Mouse (Mus musculus): ENCODE measurements around the gene Nid2. TPM values are rescaled to one million over a fixed set of nuclear protein-coding genes. Genes with fewer than 3 reads are reported as not detected.

Nid2 gene
- polyA plus RNA-seq, 1 experiment, result 10.4 TPM

GRCm38 (mm10) chr14:19762014-19762413 lies 10.9 kb downstream of the Nid2 start:
- H3K4me3 ChIP-seq (replicated peaks; ENCODE audit: extremely low read depth, low read depth, low read length), result no peak overlapping the region
- H3K4me1 ChIP-seq (ENCODE audit: control insufficient read depth, insufficient read depth, low read length), result no peaks in the 10 kb centered on the region
- TF ChIP-seq POLR2A (IDR thresholded peaks at IDR 0.05; ENCODE audit: borderline replicate concordance, extremely low read depth, low read depth, low read length) (no peak), CTCF (IDR thresholded peaks at IDR 0.05; ENCODE audit: insufficient read depth, low read length) (no peak)
- no peak for DNase-seq
- 69% methylated on average over 4 of the region's 4 CpGs for WGBS

GRCm38 (mm10) chr14:19763527-19763926 lies 12.5 kb downstream of the Nid2 start:
- Histone ChIP-seq H3K4me3 (replicated peaks; ENCODE audit: extremely low read depth, low read depth, low read length) (no peak overlapping the region), H3K4me1 (ENCODE audit: control insufficient read depth, insufficient read depth, low read length) (no peaks in the 10 kb centered on the region)
- DNase-seq, result no peak
- TF ChIP-seq POLR2A (IDR thresholded peaks at IDR 0.05; ENCODE audit: borderline replicate concordance, extremely low read depth, low read depth, low read length) (no peak), CTCF (IDR thresholded peaks at IDR 0.05; ENCODE audit: insufficient read depth, low read length) (no peak)
- WGBS, result 58% methylated on average over 8 of the region's 8 CpGs

- Histone ChIP-seq H3K4me1 (ENCODE audit: control insufficient read depth, insufficient read depth, low read length) (no peaks in the 10 kb centered on the region), H3K4me3 (replicated peaks; ENCODE audit: extremely low read depth, low read depth, low read length) (no peak overlapping the region)
- WGBS, result 89% methylated on average over 8 of the region's 8 CpGs
- TF ChIP-seq POLR2A (IDR thresholded peaks at IDR 0.05; ENCODE audit: borderline replicate concordance, extremely low read depth, low read depth, low read length) (no peak), CTCF (IDR thresholded peaks at IDR 0.05; ENCODE audit: insufficient read depth, low read length) (no peak)
- no peak for DNase-seq
These were observed 13.3 kb downstream of the Nid2 start for GRCm38 (mm10) chr14:19764331-19764730.

GRCm38 (mm10) chr14:19765539-19766379 lies 14.7 kb downstream of the Nid2 start:
- no peak for DNase-seq
- TF ChIP-seq CTCF (IDR thresholded peaks at IDR 0.05; ENCODE audit: insufficient read depth, low read length), result no peak
- no peak for TF ChIP-seq POLR2A (IDR thresholded peaks at IDR 0.05; ENCODE audit: borderline replicate concordance, extremely low read depth, low read depth, low read length)
- WGBS, result 70% methylated on average over 9 of the region's 9 CpGs
- Histone ChIP-seq H3K4me1 (ENCODE audit: control insufficient read depth, insufficient read depth, low read length) (no peaks in the 10 kb centered on the region; the same call in 1 of the 2 replicates), H3K4me3 (replicated peaks; ENCODE audit: extremely low read depth, low read depth, low read length) (no peak overlapping the region)

DNA sequence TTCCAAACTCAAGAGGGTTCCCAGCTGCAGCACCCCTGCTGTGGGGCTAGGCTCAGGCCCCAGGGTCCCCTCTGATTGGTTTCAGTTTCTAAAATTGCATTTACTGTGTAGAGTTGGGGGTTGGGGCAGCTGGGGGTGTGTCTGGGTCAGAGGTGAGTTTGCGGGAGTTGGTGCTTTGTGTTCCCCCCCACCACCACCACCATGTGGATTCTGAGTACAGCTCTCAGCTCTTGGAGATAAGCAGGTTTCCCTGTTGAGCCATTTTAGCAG lies 15.2 kb downstream of the Nid2 start:
- WGBS, result 76% methylated on average over 1 of the region's 1 CpGs
- Histone ChIP-seq H3K4me3 (replicated peaks; ENCODE audit: extremely low read depth, low read depth, low read length) (no peak overlapping the region), H3K4me1 (ENCODE audit: control insufficient read depth, insufficient read depth, low read length) (no peaks in the 10 kb centered on the region; the same call in 1 of the 2 replicates)
- no peak for TF ChIP-seq POLR2A (IDR thresholded peaks at IDR 0.05; ENCODE audit: borderline replicate concordance, extremely low read depth, low read depth, low read length)
- no peak for TF ChIP-seq CTCF (IDR thresholded peaks at IDR 0.05; ENCODE audit: insufficient read depth, low read length)
- no peak for DNase-seq

DNA sequence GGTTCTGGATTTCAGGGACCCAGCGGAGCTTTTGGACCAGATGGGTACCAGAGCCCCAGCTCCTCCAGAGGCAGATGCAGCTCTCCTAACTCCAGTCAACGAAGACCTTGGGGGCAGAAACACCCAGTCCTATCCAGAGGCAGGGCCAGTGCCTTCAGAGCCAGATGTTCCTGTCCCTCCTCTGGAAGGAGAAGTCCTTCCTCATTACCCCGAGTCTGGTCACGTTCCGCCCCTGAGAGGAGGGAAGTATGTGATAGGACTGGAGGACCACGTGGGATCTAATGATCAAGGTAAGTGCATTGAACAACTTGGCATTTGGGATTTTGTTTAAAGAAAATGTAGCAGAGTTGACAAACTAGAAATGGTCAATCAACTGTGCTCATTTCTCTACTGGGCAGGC lies 17.6 kb downstream of the Nid2 start:
- Histone ChIP-seq H3K4me1 (ENCODE audit: control insufficient read depth, insufficient read depth, low read length) (no peaks in the 10 kb centered on the region; the same call in 1 of the 2 replicates), H3K4me3 (replicated peaks; ENCODE audit: extremely low read depth, low read depth, low read length) (no peak overlapping the region)
- TF ChIP-seq CTCF (IDR thresholded peaks at IDR 0.05; ENCODE audit: insufficient read depth, low read length) (no peak), POLR2A (IDR thresholded peaks at IDR 0.05; ENCODE audit: borderline replicate concordance, extremely low read depth, low read depth, low read length) (no peak)
- WGBS, result 87% methylated on average over 6 of the region's 6 CpGs
- DNase-seq, result no peak

DNA sequence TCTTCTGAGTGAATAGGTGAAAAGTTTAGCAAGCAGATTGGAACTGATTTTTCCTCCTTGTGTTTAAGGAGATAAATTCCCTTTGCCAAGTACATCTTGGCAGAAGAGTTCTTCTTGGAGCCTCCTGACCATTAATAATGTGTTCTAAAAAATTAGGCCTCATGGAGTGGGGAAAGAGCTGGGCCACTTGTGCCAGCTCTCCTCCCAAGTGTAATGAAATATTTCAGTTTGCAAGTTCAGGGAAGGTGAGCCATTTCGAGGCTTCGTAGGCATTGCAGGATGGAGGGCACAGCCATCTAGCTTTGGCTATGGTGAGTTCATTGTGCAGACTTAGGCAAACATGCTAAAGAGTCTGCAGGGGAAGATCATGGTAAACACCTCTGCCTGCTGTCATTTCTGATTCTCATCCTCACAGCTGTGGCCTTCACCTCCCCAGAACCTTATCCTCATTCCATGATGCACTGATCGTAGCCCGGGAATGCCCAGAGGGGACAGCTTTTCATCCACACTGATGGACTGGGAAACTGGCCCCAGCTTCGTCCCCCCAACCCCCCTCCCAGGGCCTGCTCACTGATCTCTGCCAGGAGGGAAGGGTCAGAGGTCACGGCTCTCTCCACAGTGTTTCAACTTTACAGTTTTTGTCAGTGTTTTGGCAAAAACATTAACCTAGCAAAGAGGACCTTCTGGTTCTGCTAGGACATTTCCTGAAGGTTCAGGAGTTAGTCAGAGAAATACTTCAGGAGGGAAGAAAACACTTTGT lies 18.6 kb downstream of the Nid2 start:
- no peak for DNase-seq
- Histone ChIP-seq H3K4me3 (replicated peaks; ENCODE audit: extremely low read depth, low read depth, low read length) (no peak overlapping the region), H3K4me1 (ENCODE audit: control insufficient read depth, insufficient read depth, low read length) (no peaks in the 10 kb centered on the region; the same call in 1 of the 2 replicates)
- TF ChIP-seq POLR2A (IDR thresholded peaks at IDR 0.05; ENCODE audit: borderline replicate concordance, extremely low read depth, low read depth, low read length) (no peak), CTCF (IDR thresholded peaks at IDR 0.05; ENCODE audit: insufficient read depth, low read length) (no peak)
- 63% methylated on average over 6 of the region's 6 CpGs for whole genome bisulfite sequencing

- DNase-seq, result no peak
- WGBS, result 46% methylated on average over 7 of the region's 7 CpGs
- Histone ChIP-seq H3K4me1 (ENCODE audit: control insufficient read depth, insufficient read depth, low read length) (no peaks in the 10 kb centered on the region; the same call in 1 of the 2 replicates), H3K4me3 (replicated peaks; ENCODE audit: extremely low read depth, low read depth, low read length) (no peak overlapping the region)
- TF ChIP-seq POLR2A (IDR thresholded peaks at IDR 0.05; ENCODE audit: borderline replicate concordance, extremely low read depth, low read depth, low read length), result no peak
- no peak for TF ChIP-seq CTCF (IDR thresholded peaks at IDR 0.05; ENCODE audit: insufficient read depth, low read length)
These were observed 20.1 kb downstream of the Nid2 start for GRCm38 (mm10) chr14:19771173-19771572.

GRCm38 (mm10) chr14:19774036-19774628 lies 23.1 kb downstream of the Nid2 start:
- H3K4me3 ChIP-seq (replicated peaks; ENCODE audit: extremely low read depth, low read depth, low read length), result no peak overlapping the region
- 64% methylated on average over 13 of the region's 13 CpGs for WGBS
- no peak for DNase-seq
- TF ChIP-seq CTCF (IDR thresholded peaks at IDR 0.05; ENCODE audit: insufficient read depth, low read length) (no peak), POLR2A (IDR thresholded peaks at IDR 0.05; ENCODE audit: borderline replicate concordance, extremely low read depth, low read depth, low read length) (no peak)
- H3K4me1 ChIP-seq (ENCODE audit: control insufficient read depth, insufficient read depth, low read length), result no peaks in the 10 kb centered on the region; the same call in 1 of the 2 replicates

Measured in lung, adult 2 months (tissue).